Mouse (Mus musculus): ENCODE measurements around the gene Fam222b.

DNA sequence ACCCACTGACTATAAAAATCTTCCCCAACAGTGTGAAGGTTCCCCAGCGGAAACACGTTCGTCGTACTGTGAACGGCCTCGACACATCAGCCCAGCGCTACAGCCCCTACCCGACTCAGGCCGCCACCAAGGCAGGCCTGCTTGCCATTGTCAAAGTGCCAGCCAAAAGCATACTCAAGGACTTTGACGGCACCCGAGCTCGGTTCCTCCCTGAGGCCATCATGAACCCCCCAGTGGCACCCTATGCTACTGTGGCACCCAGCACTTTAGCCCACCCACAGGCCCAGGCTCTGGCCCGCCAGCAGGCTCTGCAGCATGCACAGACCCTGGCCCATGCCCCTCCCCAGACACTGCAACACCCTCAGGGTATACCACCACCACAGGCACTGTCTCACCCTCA is 59.3 kb downstream of the Fam222b start:
- no peak for TF ChIP-seq CTCF (IDR thresholded peaks at IDR 0.05; ENCODE audit: extremely low read depth, insufficient read depth, insufficient read length, insufficient replicate concordance)
- TF ChIP-seq POLR2A (IDR thresholded peaks at IDR 0.05; ENCODE audit: low read depth, low read length): no peak

Data from spleen, adult 2 months (tissue).